ENCODE assay signal across 11 mouse cellular contexts in genomic region chr6:115122181-115122580, GRCm38 (mm10). TPM values are rescaled to one million over a fixed set of nuclear protein-coding genes. Genes with fewer than 3 reads are reported as not detected.
A peak's percentile ranks its signal among the peaks of the same experiment; 100 is the strongest.
DNase-seq lines count a peak whose midpoint lies in the region; ATAC-seq lines count a peak whose summit lies in the region.
"Had no signal": no experiment of that assay in that cellular context is flagged by ENCODE, and none has a peak within 500 bp of the region (broad histone marks: within the 10 kb centered on the region; RNA-seq: fewer than 3 reads in every experiment).

No protein-coding gene starts in this region.

- no peaks in the 10 kb centered on the region for H3K9me3 ChIP-seq in midbrain, embryonic 10.5 days (replicated peaks)
- no peaks in the 10 kb centered on the region for H3K9me3 ChIP-seq in midbrain, embryonic 11.5 days (ENCODE audit: control insufficient read depth, low read length)
- H3K9me3 ChIP-seq in forebrain, embryonic 14.5 days (replicated peaks; ENCODE audit: control insufficient read depth, low read length): no peaks in the 10 kb centered on the region
- no peaks in the 10 kb centered on the region for H3K9me3 ChIP-seq in neural tube, embryonic 14.5 days (ENCODE audit: control insufficient read depth, low read length)
- H3K9me3 ChIP-seq: embryonic facial prominence, embryonic 15.5 days; limb, embryonic 15.5 days had no signal

- peaks cover 46% of the 10 kb centered on the region for H3K4me1 ChIP-seq in midbrain, embryonic 10.5 days
- H3K4me1 ChIP-seq in midbrain, embryonic 11.5 days (ENCODE audit: control insufficient read depth, insufficient read depth, low read length): peaks cover 25% of the 10 kb centered on the region
- H3K4me1 ChIP-seq in forebrain, embryonic 14.5 days (ENCODE audit: control insufficient read depth, insufficient read depth, low read length): peaks cover 40% of the 10 kb centered on the region
- peaks cover 12% of the 10 kb centered on the region for H3K4me1 ChIP-seq in neural tube, embryonic 14.5 days (ENCODE audit: control insufficient read depth, insufficient read depth, low read length)

- WGBS in midbrain, embryonic 10.5 days: 91% methylated on average over 4 of the region's 4 CpGs
- WGBS in midbrain, embryonic 11.5 days: 85% methylated on average over 4 of the region's 4 CpGs
- 55% methylated on average over 4 of the region's 4 CpGs for WGBS in forebrain, embryonic 14.5 days
- 74% methylated on average over 4 of the region's 4 CpGs for WGBS in neural tube, embryonic 14.5 days

- H3K4me2 ChIP-seq in midbrain, embryonic 11.5 days: no peak overlapping the region
- no peak overlapping the region for H3K4me2 ChIP-seq in forebrain, embryonic 14.5 days (ENCODE audit: low read length)
- H3K4me2 ChIP-seq in neural tube, embryonic 14.5 days (ENCODE audit: low read depth, low read length): no peak overlapping the region
- H3K4me2 ChIP-seq: embryonic facial prominence, embryonic 15.5 days; limb, embryonic 15.5 days had no signal

- DNase-seq in midbrain, embryonic 10.5 days (ENCODE audit: low spot score): no peak
- DNase-seq in midbrain, embryonic 11.5 days (ENCODE audit: low spot score, missing footprints): no peak
- peak; percentile 70 for DNase-seq in forebrain, embryonic 14.5 days (ENCODE audit: low spot score)
- peak; percentile 54 to 60 for DNase-seq in layer of hippocampus, adult 8-10 months (ENCODE audit: low spot score in 2 of 2)
- DNase-seq in thymus, postnatal 4 days: no peak
- DNase-seq in heart, postnatal 4 days: no peak
- DNase-seq: heart, postnatal 14 days had no signal

- no peak for ATAC-seq in midbrain, embryonic 11.5 days (ENCODE audit: low FRiP score)
- ATAC-seq in forebrain, embryonic 14.5 days: no peak; the same call in 1 of the 2 replicates
- no peak for ATAC-seq in neural tube, embryonic 14.5 days (ENCODE audit: low read depth)
- no peak for ATAC-seq in megakaryocyte-erythroid progenitor cell, adult 5-6 weeks (replicated peaks; ENCODE audit: low FRiP score, low TSS enrichment, poor library complexity, severe bottlenecking)

- no peak overlapping the region for H3K4me3 ChIP-seq in midbrain, embryonic 10.5 days
- no peak overlapping the region for H3K4me3 ChIP-seq in midbrain, embryonic 11.5 days (ENCODE audit: low read depth, low read length)
- H3K4me3 ChIP-seq in forebrain, embryonic 14.5 days (ENCODE audit: low read depth, low read length): no peak overlapping the region
- no peak overlapping the region for H3K4me3 ChIP-seq in neural tube, embryonic 14.5 days (ENCODE audit: low read depth, low read length)
- H3K4me3 ChIP-seq: embryonic facial prominence, embryonic 15.5 days; limb, embryonic 15.5 days had no signal

- no peaks in the 10 kb centered on the region for H3K27me3 ChIP-seq in midbrain, embryonic 10.5 days (ENCODE audit: low read depth, poor library complexity, severe bottlenecking)
- no peaks in the 10 kb centered on the region for H3K27me3 ChIP-seq in midbrain, embryonic 11.5 days (ENCODE audit: control insufficient read depth, insufficient read depth, low read length)
- no peaks in the 10 kb centered on the region for H3K27me3 ChIP-seq in forebrain, embryonic 14.5 days (replicated peaks; ENCODE audit: control insufficient read depth, insufficient read depth, low read length)
- no peaks in the 10 kb centered on the region for H3K27me3 ChIP-seq in neural tube, embryonic 14.5 days (ENCODE audit: control insufficient read depth, insufficient read depth, low read length)
- H3K27me3 ChIP-seq: limb, embryonic 15.5 days had no signal

- no peaks in the 10 kb centered on the region for H3K36me3 ChIP-seq in midbrain, embryonic 10.5 days
- H3K36me3 ChIP-seq in midbrain, embryonic 11.5 days (ENCODE audit: control insufficient read depth, insufficient read depth, low read length): no peaks in the 10 kb centered on the region
- H3K36me3 ChIP-seq in forebrain, embryonic 14.5 days (ENCODE audit: control insufficient read depth, insufficient read depth, low read length): no peaks in the 10 kb centered on the region
- no peaks in the 10 kb centered on the region for H3K36me3 ChIP-seq in neural tube, embryonic 14.5 days (ENCODE audit: control insufficient read depth, insufficient read depth, low read length)
- H3K36me3 ChIP-seq: embryonic facial prominence, embryonic 15.5 days; limb, embryonic 15.5 days had no signal

- H3K9ac ChIP-seq in midbrain, embryonic 11.5 days (ENCODE audit: low read length): no peak overlapping the region
- H3K9ac ChIP-seq in forebrain, embryonic 14.5 days (ENCODE audit: low read length): no peak overlapping the region
- H3K9ac ChIP-seq in neural tube, embryonic 14.5 days (replicated peaks; ENCODE audit: low read depth, low read length): no peak overlapping the region
- H3K9ac ChIP-seq: embryonic facial prominence, embryonic 15.5 days; limb, embryonic 15.5 days had no signal

- H3K27ac ChIP-seq in midbrain, embryonic 10.5 days (replicated peaks): peak overlapping the region; percentile 86
- no peak overlapping the region; the same call in 1 of the 2 replicates for H3K27ac ChIP-seq in midbrain, embryonic 11.5 days (ENCODE audit: low read depth, low read length)
- peak overlapping the region; percentile 88 for H3K27ac ChIP-seq in forebrain, embryonic 14.5 days (ENCODE audit: low read depth, low read length)
- 0 out of 2 replicates have a peak overlapping the region, but pooled peaks have one; percentile 66 for H3K27ac ChIP-seq in neural tube, embryonic 14.5 days (ENCODE audit: low read depth, low read length)
- H3K27ac ChIP-seq: embryonic facial prominence, embryonic 15.5 days; limb, embryonic 15.5 days had no signal

RNA-seq across cellular contexts. Expression of gene Syn2, which starts 12.5 kb away (rescaled TPM):
- 1.3 and 2.7 TPM in 2 replicates for polyA plus RNA-seq in midbrain, embryonic 10.5 days (2016; fragmentation: Nextera tagmentation; extraction: Ambion mirVana)
- polyA plus RNA-seq in midbrain, embryonic 11.5 days (2014; fragmentation: Nextera tagmentation; extraction: Ambion mirVana): 2.3 and 2.7 TPM in 2 replicates
- polyA plus RNA-seq in forebrain, embryonic 14.5 days (2014; fragmentation: Nextera tagmentation; extraction: Ambion mirVana): 23.3 and 31.6 TPM in 2 replicates
- 100 to 1,000 TPM; 513 to 623 (median 572) TPM for total RNA-seq in layer of hippocampus, adult 8-10 months (2022)
- polyA plus RNA-seq in neural tube, embryonic 14.5 days (2014; fragmentation: Nextera tagmentation; extraction: Ambion mirVana): 59.8 and 81.4 TPM in 2 replicates
- total RNA-seq in megakaryocyte-erythroid progenitor cell, adult 5-6 weeks (2014; fragmentation: Nextera tagmentation): not detected in 2 replicates
- total RNA-seq in megakaryocyte-erythroid progenitor cell, adult 5-6 weeks (2017): not detected in 2 replicates
- 1 to 10 TPM; 3.2 to 4.0 TPM for total RNA-seq in heart, postnatal 4 days (2021)

Comparison
In these comparisons a context has a peak if more than half of its experiments do, and no peak if none do; other contexts are left out.
1. DNase-seq: peak in forebrain, embryonic 14.5 days (single experiment) and layer of hippocampus, adult 8-10 months (2 of 2); none in midbrain, embryonic 10.5 days (single experiment), midbrain, embryonic 11.5 days (single experiment), thymus, postnatal 4 days (single experiment) and heart, postnatal 4 days (single experiment).